Mouse (Mus musculus) kidney, adult 8-10 months (tissue): ENCODE data around the gene BC034090.
A peak's percentile ranks its signal among the peaks of the same experiment; 100 is the strongest.

Source experiments
- DNase-seq, 2 experiments: peaks; one replicate each; pipeline ENCODE4 v3.0.0; 2022

BC034090 gene

DNA sequence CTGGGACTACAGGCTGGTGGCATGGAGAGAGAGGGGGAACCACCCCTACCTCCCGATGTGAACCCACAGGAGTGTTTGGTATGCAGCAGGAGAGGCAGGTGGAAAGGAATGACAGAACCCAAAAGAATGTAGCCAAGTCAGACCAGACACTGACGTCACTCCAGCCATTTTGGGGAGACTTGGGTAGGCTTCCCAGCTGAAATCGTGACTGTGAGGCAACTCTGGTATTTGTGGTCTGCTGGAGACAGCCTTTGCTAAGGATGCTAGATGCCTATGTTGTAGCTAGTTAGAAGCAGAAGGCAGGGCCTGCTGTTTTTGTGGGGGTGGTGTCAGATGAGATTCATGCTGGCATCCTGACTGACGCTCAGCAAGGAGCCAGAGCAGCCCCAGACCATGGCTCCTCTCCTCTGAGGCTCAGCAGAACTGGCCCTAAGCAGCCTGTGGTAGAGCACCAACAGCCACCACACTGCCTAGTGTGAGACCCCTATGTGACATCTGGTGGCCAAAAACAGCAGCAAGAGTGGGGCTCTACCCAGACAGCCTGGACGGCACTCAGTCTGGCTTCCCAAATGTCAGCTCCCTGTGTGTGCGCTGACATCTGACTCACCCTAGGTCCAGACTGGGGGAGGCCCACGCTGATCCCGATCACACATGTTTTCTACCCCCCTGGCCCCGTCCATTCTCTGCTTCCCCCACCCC, 29.0 kb downstream of the BC034090 start:
- DNase-seq: peak in 1 of 2 experiments; percentile 18

- peak; percentile 18 to 41 for DNase-seq
These were observed 30.3 kb downstream of the BC034090 start for GRCm38 (mm10) chr1:155213912-155214311.

GRCm38 (mm10) chr1:155212936-155213774, 31.1 kb downstream of the BC034090 start:
- peak in 1 of 2 experiments; percentile 10 for DNase-seq

DNA sequence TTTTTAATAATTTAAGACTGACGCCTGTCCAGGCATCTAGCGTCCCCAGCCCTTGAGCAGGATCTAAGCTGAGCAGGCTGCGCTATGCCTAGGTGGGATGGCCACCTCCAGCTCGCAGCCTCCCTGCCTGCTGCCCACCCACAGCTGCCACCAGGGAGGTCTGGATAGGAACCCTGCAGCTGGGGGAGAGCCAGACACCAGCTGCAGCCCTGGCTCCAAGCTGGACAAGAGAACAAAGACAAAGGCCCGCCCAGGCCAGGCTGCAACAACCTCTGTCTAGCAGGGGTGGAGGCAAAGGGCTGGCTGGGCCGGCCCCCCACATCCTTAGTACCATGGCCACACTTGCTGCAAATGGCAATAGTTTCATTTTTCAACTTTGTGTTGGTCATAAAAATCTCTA, 31.8 kb downstream of the BC034090 start:
- peak in 1 of 2 experiments; percentile 17 for DNase-seq

GRCm38 (mm10) chr1:155212081-155212480, 32.2 kb downstream of the BC034090 start:
- DNase-seq: peak in 1 of 2 experiments; percentile 1

DNA sequence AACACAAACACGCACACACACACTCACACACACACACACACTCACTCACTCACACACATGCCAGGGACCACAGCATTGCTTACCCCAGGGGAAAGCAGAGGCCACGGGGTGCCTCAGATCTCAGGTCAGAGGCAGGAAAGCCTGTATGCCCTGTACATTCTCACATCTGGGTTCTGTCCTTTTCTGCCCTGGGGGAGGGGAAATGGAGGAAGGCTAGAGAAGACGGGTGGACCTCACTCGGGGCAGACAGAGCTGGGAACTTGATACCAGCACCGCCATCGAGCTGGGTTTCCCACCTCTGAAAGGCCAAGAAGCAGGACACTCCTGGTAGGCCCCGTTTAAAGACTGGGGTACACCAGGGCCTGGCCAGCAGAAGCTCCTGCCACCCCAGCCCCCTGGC, 33.2 kb downstream of the BC034090 start:
- peak in 1 of 2 experiments; percentile 2 for DNase-seq

- DNase-seq: peak in 1 of 2 experiments; percentile 37
These were observed 34.1 kb downstream of the BC034090 start for GRCm38 (mm10) chr1:155210011-155210763.

DNA sequence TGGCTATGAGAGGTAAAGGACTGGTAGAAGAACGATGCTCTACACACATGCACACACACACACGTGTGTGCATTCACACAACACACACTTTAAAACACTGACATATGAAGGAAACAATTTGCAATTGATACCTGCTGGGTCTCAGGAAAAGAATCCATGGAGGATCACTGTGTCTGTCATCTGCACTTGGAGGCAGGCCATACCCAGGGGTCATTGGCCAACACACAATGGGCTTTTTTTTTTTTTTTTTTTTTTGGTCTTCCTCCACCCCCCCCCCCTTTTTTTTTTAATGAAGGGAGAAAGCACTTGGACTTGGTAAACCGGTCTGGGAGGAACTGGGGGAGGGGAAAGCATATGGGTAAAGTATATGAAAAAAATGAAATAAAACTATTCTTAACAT, 36.4 kb downstream of the BC034090 start:
- no peak for DNase-seq

- DNase-seq: no peak
These were observed 38.2 kb downstream of the BC034090 start for GRCm38 (mm10) chr1:155205822-155206660.

- DNase-seq: no peak
These were observed 38.9 kb downstream of the BC034090 start for GRCm38 (mm10) chr1:155205311-155205710.

DNA sequence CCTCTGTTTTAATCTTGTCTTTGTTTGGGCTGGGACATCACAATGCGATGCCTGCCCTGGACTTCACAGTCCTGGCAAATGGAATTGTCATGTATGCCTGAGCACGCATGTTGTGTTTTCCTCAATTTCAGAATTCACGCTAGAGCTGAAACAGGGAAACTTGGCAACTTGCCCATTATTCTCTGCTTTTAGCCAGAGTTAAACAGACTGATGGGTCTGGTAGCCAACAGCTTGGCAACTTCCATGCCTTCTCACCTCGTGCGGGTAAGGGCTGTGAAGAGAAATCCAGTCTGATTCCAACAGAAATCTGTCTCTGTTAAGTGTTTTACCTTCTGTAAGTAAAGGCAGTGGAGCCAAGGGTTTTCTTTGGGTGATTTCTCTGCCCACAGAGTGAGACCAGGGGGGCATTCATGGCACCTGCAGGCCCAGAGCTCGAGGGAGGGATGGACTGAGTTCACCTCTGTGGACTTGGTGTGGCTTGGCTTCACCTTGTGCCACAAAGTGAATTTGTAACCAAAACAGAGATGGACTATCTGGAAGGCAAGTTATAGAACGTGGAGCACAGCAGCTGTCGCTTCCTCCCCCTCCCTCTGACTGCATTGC, 39.6 kb downstream of the BC034090 start:
- DNase-seq: peak; percentile 37 to 54

GRCm38 (mm10) chr1:155203954-155204353, 40.3 kb downstream of the BC034090 start:
- DNase-seq: no peak

DNA sequence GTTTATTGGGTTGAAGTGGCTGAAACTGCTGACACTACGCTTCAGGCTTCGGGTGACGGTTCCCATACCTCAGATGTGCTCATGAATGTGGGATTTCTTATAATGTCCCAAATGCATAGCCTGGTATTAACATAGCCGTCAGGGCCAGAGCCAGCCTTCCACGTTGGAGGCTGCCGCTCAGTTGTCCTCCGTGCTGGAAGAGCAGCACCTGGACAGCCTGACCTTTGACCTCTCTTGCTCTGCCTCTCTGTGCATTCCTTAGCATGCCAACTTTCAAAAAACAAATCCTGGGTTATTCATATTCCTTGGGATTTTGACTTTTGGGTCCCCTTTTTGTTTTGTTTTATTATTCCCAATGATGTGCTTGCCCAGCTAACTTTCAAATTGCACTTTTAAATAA, 41.1 kb downstream of the BC034090 start:
- DNase-seq: peak in 1 of 2 experiments; percentile 22

DNA sequence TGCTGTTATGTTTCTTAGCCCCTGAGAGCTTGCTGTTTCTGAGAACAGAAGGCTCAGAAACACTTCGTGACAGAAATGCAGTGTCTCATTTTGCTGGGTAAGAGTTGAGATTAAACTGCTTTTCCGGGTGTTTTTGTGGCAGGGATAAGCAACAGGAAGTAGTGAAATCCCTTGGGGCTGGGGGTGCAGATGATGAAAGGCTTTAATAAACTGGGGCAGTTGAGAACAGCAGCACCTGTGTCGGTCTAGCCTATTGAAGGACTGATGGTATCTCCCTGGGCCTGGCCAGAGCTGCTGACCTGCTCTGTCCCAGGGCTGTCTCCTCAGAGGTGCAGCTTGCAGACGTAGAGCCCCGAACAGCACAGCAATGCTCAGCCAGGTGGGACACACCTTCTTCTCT, 41.8 kb downstream of the BC034090 start:
- DNase-seq: no peak

DNA sequence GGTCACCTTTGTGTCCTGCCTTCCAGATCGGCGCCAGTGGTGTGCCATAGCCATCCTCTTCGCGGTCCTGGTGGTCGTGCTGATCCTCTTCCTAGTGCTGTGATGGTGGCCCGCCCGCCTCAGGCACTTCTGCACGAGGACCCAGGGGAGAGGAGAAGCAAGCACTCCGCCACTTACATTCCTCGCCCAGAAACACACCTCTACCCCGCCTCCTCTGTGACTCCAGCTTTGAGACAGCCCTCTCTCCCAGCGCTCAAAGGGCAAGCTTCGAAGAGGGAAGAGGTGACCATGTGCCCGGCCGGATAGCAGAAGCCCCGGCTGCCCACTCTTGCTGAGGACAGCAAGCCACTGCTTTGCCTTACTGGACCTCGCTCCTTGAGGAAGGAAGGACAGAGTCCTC, 42.3 kb downstream of the BC034090 start:
- peak; percentile 74 to 77 for DNase-seq

DNA sequence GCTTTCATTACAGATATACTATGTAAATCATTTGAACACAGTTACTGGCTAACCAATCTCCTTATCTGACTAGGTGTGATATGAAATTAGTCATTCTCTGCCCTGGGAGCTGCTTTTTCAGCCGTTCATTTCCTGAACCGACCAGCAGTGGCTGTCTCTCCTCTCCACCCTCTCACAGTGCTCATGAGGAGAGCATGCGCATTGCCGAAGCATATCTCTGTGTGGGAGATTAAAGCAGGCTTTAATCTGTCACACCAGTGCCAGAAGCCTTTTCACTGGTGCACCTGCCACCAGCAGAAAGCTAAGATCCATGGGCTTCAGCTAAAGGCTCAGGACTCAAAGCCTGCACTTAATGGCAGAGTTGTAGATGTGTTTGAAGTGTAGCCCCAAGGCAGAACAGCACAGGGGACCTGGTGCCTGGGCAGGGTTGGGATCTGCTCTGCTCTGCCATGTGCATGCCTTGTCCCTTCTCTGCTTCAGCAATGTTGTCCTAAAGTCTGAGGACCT, 42.8 kb downstream of the BC034090 start:
- DNase-seq: no peak

DNA sequence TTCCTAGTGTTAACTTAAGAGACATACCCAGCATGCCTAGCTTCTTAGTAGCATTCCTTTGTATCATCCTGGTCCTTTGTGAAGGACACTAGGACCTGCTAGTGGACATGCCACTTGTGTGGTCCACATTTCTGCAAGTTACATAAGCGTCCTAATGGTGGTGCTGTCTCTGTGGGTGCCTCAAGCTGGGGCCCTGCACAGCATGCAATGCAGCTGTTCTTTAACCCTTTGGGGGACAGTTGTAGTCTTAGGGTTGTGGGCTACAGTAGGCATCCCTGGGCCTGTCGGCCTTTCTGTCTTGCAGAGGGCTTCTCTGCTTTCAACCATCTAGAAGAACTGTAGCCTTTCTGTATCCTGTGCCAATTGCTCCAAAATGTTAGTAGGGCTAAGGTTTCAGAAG, 43.3 kb downstream of the BC034090 start:
- DNase-seq: no peak

- no peak for DNase-seq
These were observed 44.7 kb downstream of the BC034090 start for GRCm38 (mm10) chr1:155199522-155199921.

- DNase-seq: no peak
These were observed 47.6 kb downstream of the BC034090 start for GRCm38 (mm10) chr1:155196691-155197090.

- DNase-seq: no peak
These were observed 51.4 kb downstream of the BC034090 start for GRCm38 (mm10) chr1:155192805-155193368.

DNA sequence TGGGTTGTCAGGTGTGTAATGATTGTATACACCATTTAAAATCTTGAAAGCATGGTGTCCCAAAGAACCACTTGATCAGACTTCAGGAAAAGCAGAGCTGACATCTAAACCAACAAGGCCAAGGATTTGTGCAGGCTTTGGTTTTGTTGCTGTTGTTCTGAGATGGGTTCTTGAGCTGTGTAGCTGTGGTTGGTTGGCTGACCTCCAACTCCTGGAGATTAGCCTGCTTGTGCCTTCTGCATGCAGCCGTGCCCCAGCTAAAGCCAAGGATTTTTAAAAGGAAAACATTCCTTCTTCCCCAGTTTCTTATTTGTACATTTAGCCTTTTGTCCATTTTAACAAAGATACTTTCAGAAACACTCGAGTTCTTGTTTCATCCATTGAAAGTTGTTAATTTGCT, 52.6 kb downstream of the BC034090 start:
- DNase-seq: no peak
